Mouse (Mus musculus) brain, embryonic 14.5 days (tissue): ENCODE measurements around the gene Txnrd2.

Experiments used
- CTCF ChIP-seq: fragments of 200-500 bp; IDR thresholded peaks from 2 replicates; pipeline ENCODE4 v1.5.1; 2012; ENCODE audit warnings: inconsistent platforms, mild to moderate bottlenecking, moderate library complexity, borderline replicate concordance; ENCODE audit not compliant: insufficient read depth, insufficient read length; ENCODE audit errors: extremely low read depth
- POLR2A ChIP-seq: fragments of 200-500 bp; IDR thresholded peaks from 2 replicates; pipeline ENCODE4 v1.6.1; 2012; ENCODE audit warnings: mild to moderate bottlenecking, inconsistent platforms, borderline replicate concordance; ENCODE audit not compliant: poor library complexity, insufficient read depth, insufficient read length, severe bottlenecking; ENCODE audit errors: extremely low read depth

GRCm38 (mm10) chr16:18436128-18436527, 9.9 kb downstream of the Txnrd2 start:
- TF ChIP-seq CTCF (no peak), POLR2A (no peak)
